Mouse (Mus musculus) cerebellum, adult 9-10 months (tissue): ENCODE measurements around the gene 1700049E17Rik1.
"Not testable (repeated sequence)": the region's sequence is repeated elsewhere in the genome, so short reads cannot be mapped to it uniquely, and the experiment has no call there.

Experiments
- DNase-seq: peaks from one replicate; pipeline ENCODE4 v3.0.0; 2022

Gene 1700049E17Rik1

DNA sequence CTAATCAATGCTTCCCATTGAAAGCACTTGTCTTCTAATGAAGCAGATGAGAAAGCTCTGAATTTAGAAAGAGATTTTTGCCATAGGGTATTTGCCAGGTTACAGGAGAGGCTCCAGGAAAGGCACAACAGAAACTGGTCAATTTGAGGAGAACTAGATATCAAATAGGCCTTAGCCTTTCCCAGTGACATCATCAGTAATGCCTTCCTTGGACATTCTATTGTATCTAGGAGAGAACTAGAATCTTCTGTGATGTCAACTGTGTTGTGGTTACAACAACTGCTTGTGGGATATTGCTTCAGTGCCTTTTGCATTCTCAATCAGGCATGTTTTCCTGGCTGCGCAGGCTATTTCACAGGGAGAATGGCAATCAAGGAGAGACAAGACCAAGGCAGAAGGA is at the start of gene 1700049E17Rik1:
Gene 1700049E17Rik1 (plus strand): TSS at position 301 of the 400 bp plus-strand sequence.
- not testable (repeated sequence) for DNase-seq

DNA sequence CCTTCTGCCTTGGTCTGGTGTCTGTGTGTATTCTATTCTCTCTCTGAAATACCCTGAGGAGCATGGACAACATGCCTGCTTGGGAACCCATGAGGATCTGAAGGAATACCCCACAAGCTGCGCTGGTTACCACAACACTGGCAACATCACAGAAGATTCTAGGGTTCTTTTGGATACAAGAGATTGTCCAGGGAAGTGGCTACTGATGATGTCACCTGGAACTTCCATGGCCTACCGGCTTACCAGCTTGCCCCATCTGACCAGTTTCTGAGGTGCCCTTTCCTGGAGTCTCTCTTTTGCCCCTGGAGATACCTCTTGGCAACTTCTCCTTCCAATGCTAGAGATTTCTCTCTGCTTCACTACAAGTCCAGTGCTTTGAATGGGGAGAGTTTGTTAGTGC is 17.6 kb upstream of the 1700049E17Rik1 start, which contains the start of gene Gm7980:
Gene Gm7980 (minus strand): TSS at position 101 of the 400 bp plus-strand sequence.
- DNase-seq = not testable (repeated sequence)

DNA sequence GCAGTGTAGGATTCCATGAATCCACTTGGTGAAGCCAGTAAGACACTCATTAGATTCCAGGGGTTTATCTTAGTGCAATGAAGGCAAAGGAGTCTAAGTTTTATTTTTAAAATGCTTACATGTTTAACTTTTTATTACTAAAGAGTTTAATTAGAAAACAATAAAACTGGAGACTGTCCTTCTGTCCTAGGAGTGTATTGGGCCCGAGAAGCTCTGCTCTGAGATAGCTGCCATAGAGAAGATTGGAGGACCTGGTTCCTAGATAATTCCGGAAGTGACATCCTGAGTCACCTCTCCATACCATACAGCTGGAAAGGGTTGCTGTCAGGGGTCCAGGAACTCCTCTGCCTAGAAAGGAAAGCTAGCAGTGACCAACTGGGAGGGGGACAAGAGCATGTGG is 18.9 kb downstream of the 1700049E17Rik1 start, which contains the start of gene 1700024B05Rik:
Gene 1700024B05Rik (plus strand): TSS at position 301 of the 400 bp plus-strand sequence.
- not testable (repeated sequence) for DNase-seq

DNA sequence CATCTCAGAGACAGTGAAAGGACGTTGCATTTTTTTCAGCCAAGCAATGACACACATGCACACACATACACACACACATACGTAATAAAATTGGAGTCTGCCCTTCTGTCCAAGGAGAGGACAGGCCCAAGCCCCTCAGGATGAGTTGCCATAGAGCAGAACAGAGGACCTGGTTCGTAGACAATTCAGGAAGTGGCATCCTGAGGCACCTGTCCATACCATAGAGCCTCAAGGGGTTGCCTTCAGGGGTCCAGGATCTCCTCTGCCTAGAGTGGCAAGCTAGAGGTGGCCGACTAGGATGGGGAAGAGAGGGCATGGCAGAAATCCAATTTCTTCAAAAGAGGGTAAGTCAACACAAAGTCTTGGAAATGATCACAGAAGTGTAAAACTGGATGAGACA is 39.3 kb downstream of the 1700049E17Rik1 start:
- not testable (repeated sequence) for DNase-seq

DNA sequence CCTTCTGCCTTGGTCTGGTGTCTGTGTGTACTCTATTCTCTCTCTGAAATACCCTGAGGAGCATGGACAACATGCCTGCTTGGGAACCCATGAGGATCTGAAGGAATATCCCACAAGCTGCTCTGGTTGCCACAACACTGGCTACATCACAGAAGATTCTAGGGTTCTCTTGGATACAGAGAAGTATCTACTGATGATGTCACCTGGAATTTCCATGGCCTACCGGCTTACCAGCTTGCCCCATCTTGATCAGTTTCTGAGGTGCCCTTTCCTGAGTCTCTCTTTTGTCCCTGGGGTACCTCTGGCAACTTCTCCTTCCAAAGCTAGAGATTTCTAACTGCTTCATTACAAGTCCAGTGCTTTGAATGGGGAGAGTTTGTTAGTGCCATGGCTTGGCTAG is 43.1 kb downstream of the 1700049E17Rik1 start, which contains the start of gene Gm6401:
Gene Gm6401 (minus strand): TSS at position 101 of the 400 bp plus-strand sequence.
- not testable (repeated sequence) for DNase-seq

DNA sequence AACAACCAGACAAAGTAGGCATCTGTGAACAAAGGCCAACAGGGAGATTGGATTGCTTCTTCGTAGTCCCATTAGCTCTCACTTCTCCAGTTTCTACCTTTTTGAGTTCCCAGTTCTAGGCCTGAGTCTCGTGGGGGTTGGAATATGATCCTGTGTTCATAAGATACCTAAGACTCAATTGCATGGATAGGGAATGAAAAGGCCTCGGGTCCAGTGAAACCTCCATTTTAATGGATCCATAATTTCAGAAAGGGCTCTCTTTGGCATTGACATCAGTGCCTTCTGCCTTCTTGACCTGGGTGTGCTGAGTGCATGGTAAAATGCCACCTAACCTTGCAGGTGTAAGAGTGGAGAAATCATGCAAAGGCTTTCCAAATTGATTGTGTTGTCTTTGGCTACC is 43.8 kb downstream of the 1700049E17Rik1 start:
- DNase-seq = not testable (repeated sequence)
